Mouse (Mus musculus) left cerebral cortex, adult 11 months (tissue): ENCODE measurements around the gene Dstn.
A peak's percentile ranks its signal among the peaks of the same experiment; 100 is the strongest.

Experiments used
- DNase-seq: peaks from one replicate; pipeline ENCODE4 v3.0.0; 2022; ENCODE audit warnings: low spot score

The Dstn gene

DNA sequence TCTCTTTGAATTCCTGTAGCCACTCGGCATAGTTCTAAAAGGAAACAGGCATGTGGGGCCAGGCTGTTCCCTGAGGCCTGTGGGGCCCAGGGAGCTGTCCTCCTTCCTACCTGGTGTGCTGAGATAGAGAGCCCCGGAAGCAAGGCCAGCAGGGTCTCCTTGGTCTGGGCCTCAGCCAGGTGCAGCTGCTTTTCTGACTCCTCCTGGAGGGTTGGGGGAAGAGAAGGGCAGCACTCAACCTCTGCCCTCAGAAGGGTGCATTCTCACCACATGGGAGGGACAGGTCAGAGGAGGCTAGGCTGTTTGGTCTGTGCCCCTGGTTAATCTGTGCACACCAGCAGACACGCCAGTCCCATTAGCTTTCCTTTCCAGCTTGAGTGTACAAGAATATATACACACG lies 39.9 kb downstream of the Dstn start:
- DNase-seq, result no peak

DNA sequence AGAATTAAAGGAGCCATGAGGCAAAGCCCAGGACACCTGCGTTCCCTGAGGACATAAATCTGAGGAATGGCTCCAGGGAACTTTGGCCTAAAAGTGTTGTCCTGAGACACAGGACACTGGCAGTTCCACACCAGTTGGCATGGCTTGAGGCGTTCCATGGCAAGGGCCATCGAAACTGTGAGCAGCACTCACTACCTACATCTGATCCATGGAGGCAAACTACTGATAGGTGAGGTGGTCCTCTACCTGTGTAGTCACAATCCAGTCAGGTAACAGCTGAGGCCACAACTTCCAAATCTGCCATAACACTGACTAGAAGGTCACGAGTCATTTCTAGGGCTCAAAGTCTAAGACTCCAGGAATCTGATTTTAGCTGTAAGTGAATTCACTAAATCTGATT lies 40.6 kb downstream of the Dstn start:
- DNase-seq, result no peak

DNA sequence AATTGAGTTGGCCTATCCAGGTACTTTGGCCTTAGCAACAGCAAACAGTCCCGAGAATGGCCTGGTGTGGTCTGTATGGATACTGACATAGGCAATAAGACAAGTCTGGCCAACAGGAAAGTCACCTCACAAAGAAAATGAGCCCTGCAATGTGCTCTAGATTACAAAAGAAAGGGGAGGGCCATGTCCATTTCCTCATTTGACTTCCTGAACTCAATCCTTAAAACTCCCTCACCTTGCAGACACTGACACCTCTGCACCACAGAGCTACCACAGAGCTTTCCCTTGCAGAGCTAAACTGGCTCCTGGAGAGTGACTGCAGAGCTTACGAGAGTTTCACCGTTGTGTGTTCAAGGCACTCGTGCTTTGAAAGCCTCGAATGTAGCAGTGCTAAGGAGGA lies 47.1 kb downstream of the Dstn start:
- DNase-seq, result no peak

DNA sequence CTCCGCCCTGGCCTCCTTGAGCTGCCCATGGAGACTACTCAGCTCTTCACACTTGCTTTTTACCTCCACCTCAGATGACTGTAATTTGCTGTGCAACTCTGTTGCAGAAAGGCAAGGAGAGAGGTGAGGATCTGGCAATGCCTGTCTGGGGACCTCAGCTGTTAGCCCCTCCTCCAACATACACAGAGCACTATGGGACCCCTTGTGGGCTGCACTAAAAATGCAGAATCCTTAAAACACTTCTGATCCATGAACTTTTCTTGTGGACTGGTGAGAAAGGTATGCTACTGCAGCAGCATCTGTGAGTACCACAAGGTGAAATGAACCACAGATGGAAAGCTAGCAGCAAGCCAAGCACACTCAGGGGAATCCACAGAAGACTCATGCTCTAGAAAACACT lies 48.2 kb downstream of the Dstn start:
- no peak for DNase-seq

- no peak for DNase-seq
Observed at GRCm38 (mm10) chr2:143969260-143969659, 54.1 kb downstream of the Dstn start.

- DNase-seq, result no peak
Observed at GRCm38 (mm10) chr2:143970841-143971240, 55.7 kb downstream of the Dstn start.

GRCm38 (mm10) chr2:143971887-143972286 lies 56.8 kb downstream of the Dstn start:
- no peak for DNase-seq

GRCm38 (mm10) chr2:143973161-143973560 lies 58.0 kb downstream of the Dstn start:
- DNase-seq, result no peak

DNA sequence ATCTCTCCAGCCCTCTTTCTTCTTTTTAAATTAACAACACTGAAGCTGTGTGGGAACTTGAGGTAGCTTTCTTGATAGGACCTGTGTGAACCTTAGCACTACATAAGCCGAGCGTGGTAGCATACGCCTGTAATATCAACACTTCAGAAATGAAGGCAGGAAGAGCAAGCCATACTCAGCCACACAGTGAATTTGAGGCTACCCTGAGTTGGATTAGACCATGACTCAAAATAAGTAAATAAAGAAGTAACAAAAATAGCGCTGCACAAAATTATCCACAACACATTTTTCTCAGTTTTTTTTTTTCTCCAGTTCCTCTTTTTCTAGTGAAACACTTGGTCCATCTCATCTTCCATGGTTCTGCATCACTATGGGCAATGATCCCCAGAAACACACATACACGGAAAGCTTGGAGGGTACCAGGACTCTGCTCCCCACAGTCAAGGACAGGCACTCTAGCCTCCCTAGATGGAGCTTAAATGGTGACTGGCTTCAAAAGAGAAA lies 60.1 kb downstream of the Dstn start:
- DNase-seq, result no peak

DNA sequence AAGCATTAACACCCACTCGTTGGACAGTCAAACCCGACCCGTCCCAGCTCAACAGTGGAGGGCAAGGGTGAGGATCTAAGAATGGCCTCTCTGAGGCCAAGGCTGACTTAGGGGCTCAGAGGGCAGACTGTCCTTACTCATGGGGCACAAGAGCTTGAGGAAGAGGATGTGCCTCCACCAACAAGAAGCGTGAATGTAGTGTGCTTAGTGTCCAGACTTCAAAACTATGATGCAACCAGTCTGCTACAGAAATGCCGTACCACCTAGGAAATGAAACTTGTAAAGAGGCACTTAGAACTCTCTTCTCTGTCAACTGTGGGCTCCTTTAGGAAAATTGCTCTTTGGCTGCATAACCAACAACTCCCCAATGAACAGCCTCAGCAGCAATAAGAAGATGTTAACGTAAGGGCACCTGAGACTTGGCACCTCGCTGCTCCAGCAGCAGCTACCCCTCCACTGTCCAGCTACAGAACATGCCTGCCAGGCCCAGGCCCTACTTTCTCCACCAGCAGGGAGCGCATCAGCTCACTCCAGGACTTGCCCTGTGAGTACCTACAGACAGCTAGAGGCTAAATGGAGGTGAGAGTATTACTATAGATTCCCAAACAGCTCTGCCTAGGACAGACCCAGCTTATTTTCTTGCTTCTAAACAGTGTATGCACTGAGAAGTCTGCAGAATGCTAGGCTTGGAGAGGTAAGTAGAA lies 63.5 kb downstream of the Dstn start:
- no peak for DNase-seq

GRCm38 (mm10) chr2:143980781-143981398 lies 65.8 kb downstream of the Dstn start:
- DNase-seq, result peak; percentile 26

GRCm38 (mm10) chr2:143982152-143982551 lies 67.0 kb downstream of the Dstn start:
- DNase-seq, result no peak

GRCm38 (mm10) chr2:143982901-143983300 lies 67.8 kb downstream of the Dstn start:
- no peak for DNase-seq

DNA sequence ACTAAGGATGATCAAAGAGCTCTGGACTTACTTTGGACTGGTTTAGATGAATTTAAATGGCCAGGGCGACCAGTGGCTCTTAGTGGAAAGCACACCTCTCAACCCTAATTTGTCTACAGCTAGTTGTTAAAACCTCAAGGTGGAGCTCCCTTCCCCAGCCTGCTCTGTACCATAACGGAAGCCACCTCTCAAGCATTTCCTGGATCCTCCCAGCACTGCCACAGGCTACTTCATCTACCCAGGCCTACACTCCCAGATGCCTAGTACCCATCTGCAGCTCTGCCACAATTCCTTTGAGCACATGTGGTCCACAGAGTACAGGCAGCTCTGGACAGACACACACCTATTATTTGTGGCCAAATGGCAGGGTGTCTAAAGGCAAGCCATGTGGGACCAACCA lies 68.4 kb downstream of the Dstn start:
- DNase-seq, result no peak

GRCm38 (mm10) chr2:143987485-143987884 lies 72.4 kb downstream of the Dstn start:
- no peak for DNase-seq

DNA sequence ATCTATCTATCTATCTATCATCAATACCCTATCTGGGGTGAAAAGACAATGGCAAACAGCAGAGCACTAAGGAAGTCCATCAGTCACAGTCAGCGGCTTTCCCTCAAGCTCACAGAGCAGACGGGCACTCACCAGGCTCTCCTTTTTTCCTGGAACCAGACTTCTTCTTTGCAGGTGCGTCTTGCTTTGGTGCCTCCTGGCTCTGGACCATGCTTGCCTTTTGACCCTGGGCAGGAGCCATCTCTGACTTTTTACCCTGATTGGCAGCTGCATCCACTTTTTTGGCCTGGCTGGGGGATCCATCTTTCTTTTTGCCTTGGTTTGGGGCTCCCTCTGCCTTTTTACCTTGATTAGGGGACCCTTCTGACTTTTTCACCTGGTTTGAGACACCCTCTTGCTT lies 72.9 kb downstream of the Dstn start:
- DNase-seq, result no peak

- no peak for DNase-seq
Observed at GRCm38 (mm10) chr2:143990997-143991396, 75.9 kb downstream of the Dstn start.

- DNase-seq, result no peak
Observed at GRCm38 (mm10) chr2:143991964-143992672, 77.0 kb downstream of the Dstn start.
